Mouse (Mus musculus): ENCODE results near the gene Tjap1. TPM values are rescaled to one million over a fixed set of nuclear protein-coding genes. Genes with fewer than 3 reads are reported as not detected.
A peak's percentile ranks its signal among the peaks of the same experiment; 100 is the strongest.

The Tjap1 gene
- 39.5 and 44.9 TPM in 2 replicates for polyA plus RNA-seq (2015; fragmentation: Nextera tagmentation; extraction: Ambion mirVana)

- H3K36me3 ChIP-seq: peaks cover 21% of the 10 kb centered on the region
- H3K9ac ChIP-seq: peak within 1 kb of the TSS; percentile 68
- peak within 1 kb of the TSS; percentile 70 for H3K4me3 ChIP-seq
- H3K4me1 ChIP-seq (replicated peaks): peaks cover 29% of the 10 kb centered on the region
- H3K27me3 ChIP-seq: no peaks in the 10 kb centered on the region
- no peaks in the 10 kb centered on the region for H3K9me3 ChIP-seq (replicated peaks)
- H3K27ac ChIP-seq: peak within 1 kb of the TSS; percentile 90
- WGBS: under 1% methylated on average over 37 of the region's 37 CpGs
- peak within 1 kb of the TSS; percentile 86 for H3K4me2 ChIP-seq
- ATAC-seq (replicated peaks; ENCODE audit: insufficient number of reproducible peaks, insufficient read depth, low FRiP score, low read depth): peak; percentile 95
These were observed at the start of gene Tjap1 for GRCm38 (mm10) chr17:46282483-46283123. Gene Tjap1 (minus strand): TSS chr17:46283026.

- H3K9ac ChIP-seq: no peak overlapping the region
- peak overlapping the region; percentile 95 for H3K27ac ChIP-seq
- no peaks in the 10 kb centered on the region for H3K36me3 ChIP-seq
- WGBS: 72% methylated on average over 6 of the region's 6 CpGs
- no peaks in the 10 kb centered on the region for H3K27me3 ChIP-seq
- peak overlapping the region; percentile 96 for H3K4me2 ChIP-seq
- H3K4me1 ChIP-seq (replicated peaks): peaks cover 15% of the 10 kb centered on the region
- H3K4me3 ChIP-seq: peak overlapping the region; percentile 85
- H3K9me3 ChIP-seq (replicated peaks): no peaks in the 10 kb centered on the region
- ATAC-seq (replicated peaks; ENCODE audit: insufficient number of reproducible peaks, insufficient read depth, low FRiP score, low read depth): no peak
These were observed 45.9 kb upstream of the Tjap1 start for GRCm38 (mm10) chr17:46328723-46329122.

GRCm38 (mm10) chr17:46327906-46328534 is 45.2 kb upstream of the Tjap1 start, which contains the start of gene Abcc10:
Gene Abcc10 (minus strand): TSS chr17:46328352.
- Histone ChIP-seq H3K9ac (peak within 1 kb of the TSS; percentile 93), H3K4me3 (peak within 1 kb of the TSS; percentile 85)
- peak; percentile 98 for ATAC-seq (replicated peaks; ENCODE audit: insufficient number of reproducible peaks, insufficient read depth, low FRiP score, low read depth)

GRCm38 (mm10) chr17:46327413-46327905 is 44.6 kb upstream of the Tjap1 start:
- H3K4me3 ChIP-seq: peak overlapping the region; percentile 85
- H3K4me1 ChIP-seq (replicated peaks): peaks cover 15% of the 10 kb centered on the region
- H3K36me3 ChIP-seq: peaks cover 4% of the 10 kb centered on the region; the same call in 1 of the 2 replicates
- peak overlapping the region; percentile 96 for H3K4me2 ChIP-seq
- ATAC-seq (replicated peaks; ENCODE audit: insufficient number of reproducible peaks, insufficient read depth, low FRiP score, low read depth): no peak; the same call in 1 of the 2 replicates
- WGBS: 5% methylated on average over 27 of the region's 27 CpGs
- H3K9me3 ChIP-seq (replicated peaks): no peaks in the 10 kb centered on the region
- peak overlapping the region; percentile 93 for H3K9ac ChIP-seq
- peak overlapping the region; percentile 95 for H3K27ac ChIP-seq
- H3K27me3 ChIP-seq: no peaks in the 10 kb centered on the region

More at GRCm38 (mm10) chr17:46327906-46328534, 45.2 kb upstream of the Tjap1 start, which contains the start of gene Abcc10:
- Histone ChIP-seq H3K27me3 (no peaks in the 10 kb centered on the region), H3K4me1 (replicated peaks) (peaks cover 15% of the 10 kb centered on the region), H3K4me2 (peak within 1 kb of the TSS; percentile 96), H3K36me3 (peaks cover 2% of the 10 kb centered on the region; the same call in 1 of the 2 replicates), H3K27ac (peak within 1 kb of the TSS; percentile 95), H3K9me3 (replicated peaks) (no peaks in the 10 kb centered on the region)
- under 1% methylated on average over 40 of the region's 40 CpGs for WGBS

GRCm38 (mm10) chr17:46322046-46322823 is 39.4 kb upstream of the Tjap1 start:
- ATAC-seq (replicated peaks; ENCODE audit: insufficient number of reproducible peaks, insufficient read depth, low FRiP score, low read depth): no peak
- WGBS: 82% methylated on average over 14 of the region's 14 CpGs
- Histone ChIP-seq H3K4me1 (replicated peaks) (peaks cover 4% of the 10 kb centered on the region), H3K4me2 (no peak overlapping the region), H3K9ac (no peak overlapping the region), H3K36me3 (peaks cover 11% of the 10 kb centered on the region; the same call in 1 of the 2 replicates), H3K27ac (no peak overlapping the region), H3K27me3 (no peaks in the 10 kb centered on the region), H3K9me3 (replicated peaks) (no peaks in the 10 kb centered on the region), H3K4me3 (no peak overlapping the region)

DNA sequence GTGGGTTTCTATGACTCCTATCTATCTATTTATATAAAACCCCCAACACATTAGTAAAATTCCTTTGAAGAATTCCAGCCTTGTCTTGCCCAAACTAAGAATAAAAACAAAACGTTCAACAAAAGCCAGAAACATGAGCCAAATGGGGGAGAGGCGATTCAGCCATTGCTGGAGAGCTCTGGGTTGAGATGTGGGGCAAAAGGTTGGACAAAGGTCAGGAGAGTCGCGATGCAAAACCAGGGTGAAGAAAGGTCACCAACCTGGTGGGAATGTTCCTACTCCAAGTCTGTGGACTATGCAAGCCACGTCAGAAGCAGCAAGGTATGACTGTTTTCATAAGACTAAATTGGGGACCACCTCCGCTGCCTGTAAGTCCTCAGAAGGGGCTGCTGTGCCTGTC is 37.7 kb upstream of the Tjap1 start:
- H3K27ac ChIP-seq: no peak overlapping the region
- ATAC-seq (replicated peaks; ENCODE audit: insufficient number of reproducible peaks, insufficient read depth, low FRiP score, low read depth): no peak
- H3K9me3 ChIP-seq (replicated peaks): no peaks in the 10 kb centered on the region
- no peaks in the 10 kb centered on the region for H3K4me1 ChIP-seq (replicated peaks)
- H3K36me3 ChIP-seq: peaks cover 11% of the 10 kb centered on the region; the same call in 1 of the 2 replicates
- 66% methylated on average over 6 of the region's 6 CpGs for WGBS
- H3K27me3 ChIP-seq: no peaks in the 10 kb centered on the region
- no peak overlapping the region for H3K4me3 ChIP-seq
- no peak overlapping the region for H3K4me2 ChIP-seq
- no peak overlapping the region for H3K9ac ChIP-seq

DNA sequence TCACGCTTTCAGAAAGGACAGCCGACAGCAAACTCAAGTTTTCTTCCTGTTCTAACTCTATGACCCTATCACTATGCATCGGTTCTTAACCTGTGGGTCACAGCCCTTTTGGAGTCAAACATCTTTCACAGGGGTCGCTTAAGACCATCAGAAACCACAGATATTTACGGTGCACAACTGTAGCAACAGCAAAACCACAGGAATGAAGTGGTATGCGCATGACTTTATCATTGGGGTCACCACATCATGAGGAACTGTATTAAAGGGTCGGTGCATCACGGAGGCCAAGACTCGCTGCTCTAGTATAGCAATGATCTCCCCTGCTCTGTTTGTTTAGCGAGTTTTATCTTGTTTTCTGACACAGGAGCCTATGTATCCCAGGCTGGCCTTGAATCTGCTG is 33.0 kb upstream of the Tjap1 start:
- no peak overlapping the region for H3K9ac ChIP-seq
- H3K9me3 ChIP-seq (replicated peaks): no peaks in the 10 kb centered on the region
- no peaks in the 10 kb centered on the region for H3K4me1 ChIP-seq (replicated peaks)
- H3K4me3 ChIP-seq: no peak overlapping the region
- no peak for ATAC-seq (replicated peaks; ENCODE audit: insufficient number of reproducible peaks, insufficient read depth, low FRiP score, low read depth)
- WGBS: 83% methylated on average over 10 of the region's 10 CpGs
- H3K36me3 ChIP-seq: no peaks in the 10 kb centered on the region
- no peak overlapping the region for H3K4me2 ChIP-seq
- H3K27me3 ChIP-seq: no peaks in the 10 kb centered on the region
- H3K27ac ChIP-seq: no peak overlapping the region

- no peak overlapping the region for H3K9ac ChIP-seq
- no peaks in the 10 kb centered on the region for H3K36me3 ChIP-seq
- H3K4me1 ChIP-seq (replicated peaks): peaks cover 8% of the 10 kb centered on the region
- ATAC-seq (replicated peaks; ENCODE audit: insufficient number of reproducible peaks, insufficient read depth, low FRiP score, low read depth): no peak
- H3K27ac ChIP-seq: no peak overlapping the region
- H3K27me3 ChIP-seq: no peaks in the 10 kb centered on the region
- no peaks in the 10 kb centered on the region for H3K9me3 ChIP-seq (replicated peaks)
- 83% methylated on average over 9 of the region's 9 CpGs for WGBS
- H3K4me2 ChIP-seq: no peak overlapping the region
- no peak overlapping the region for H3K4me3 ChIP-seq
These were observed 30.4 kb upstream of the Tjap1 start for GRCm38 (mm10) chr17:46313135-46313715.

DNA sequence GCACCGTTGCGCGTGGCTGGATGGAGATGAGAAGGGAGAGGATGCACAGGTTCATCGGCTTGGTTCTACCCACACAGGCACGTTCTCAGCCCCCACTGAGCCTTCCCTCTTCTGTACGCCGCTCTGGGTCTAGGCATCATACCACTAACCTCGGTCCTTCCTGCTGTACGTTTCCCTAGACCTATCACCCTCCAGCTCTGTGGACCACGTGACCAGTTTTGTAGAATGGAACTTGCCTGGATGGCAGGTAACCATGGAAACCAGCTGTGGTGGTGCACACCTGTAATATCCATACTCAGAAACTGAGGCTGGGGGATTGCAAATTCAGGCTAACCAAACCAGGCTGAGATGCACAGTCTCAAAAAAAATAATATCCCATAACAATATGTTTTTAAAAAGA is 27.7 kb upstream of the Tjap1 start:
- Histone ChIP-seq H3K4me3 (no peak overlapping the region), H3K4me1 (replicated peaks) (peaks cover 8% of the 10 kb centered on the region), H3K9ac (no peak overlapping the region), H3K4me2 (no peak overlapping the region), H3K36me3 (no peaks in the 10 kb centered on the region), H3K27ac (no peak overlapping the region), H3K27me3 (no peaks in the 10 kb centered on the region), H3K9me3 (replicated peaks) (no peaks in the 10 kb centered on the region)
- 79% methylated on average over 10 of the region's 10 CpGs for WGBS
- ATAC-seq (replicated peaks; ENCODE audit: insufficient number of reproducible peaks, insufficient read depth, low FRiP score, low read depth): no peak

DNA sequence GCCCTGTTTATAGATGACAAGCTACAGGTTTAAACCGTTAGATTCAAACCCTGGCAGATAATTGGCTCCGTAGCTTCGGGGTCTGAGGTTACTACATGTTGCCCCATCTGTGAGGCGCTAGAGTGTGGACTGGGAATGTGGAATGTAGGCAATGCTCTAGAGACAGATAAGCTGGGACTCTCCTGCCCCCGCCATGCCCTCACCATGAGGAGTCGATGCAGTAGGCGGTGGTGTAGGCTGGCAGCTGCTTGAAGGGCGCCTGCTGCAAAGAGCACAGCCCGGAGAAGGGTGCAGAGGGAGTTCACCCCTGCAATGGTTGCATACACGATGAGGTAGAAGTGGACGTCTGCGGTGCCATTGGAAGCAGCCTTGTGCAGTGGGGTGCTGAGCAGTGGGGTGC is 27.0 kb upstream of the Tjap1 start:
- Histone ChIP-seq H3K4me2 (no peak overlapping the region), H3K9ac (no peak overlapping the region), H3K9me3 (replicated peaks) (no peaks in the 10 kb centered on the region), H3K27me3 (no peaks in the 10 kb centered on the region), H3K27ac (0 out of 2 replicates have a peak overlapping the region, but pooled peaks have one; percentile 35), H3K36me3 (no peaks in the 10 kb centered on the region), H3K4me3 (no peak overlapping the region), H3K4me1 (replicated peaks) (peaks cover 8% of the 10 kb centered on the region)
- 39% methylated on average over 12 of the region's 12 CpGs for WGBS
- ATAC-seq (replicated peaks; ENCODE audit: insufficient number of reproducible peaks, insufficient read depth, low FRiP score, low read depth): peak; percentile 76; the same call in 1 of the 2 replicates

DNA sequence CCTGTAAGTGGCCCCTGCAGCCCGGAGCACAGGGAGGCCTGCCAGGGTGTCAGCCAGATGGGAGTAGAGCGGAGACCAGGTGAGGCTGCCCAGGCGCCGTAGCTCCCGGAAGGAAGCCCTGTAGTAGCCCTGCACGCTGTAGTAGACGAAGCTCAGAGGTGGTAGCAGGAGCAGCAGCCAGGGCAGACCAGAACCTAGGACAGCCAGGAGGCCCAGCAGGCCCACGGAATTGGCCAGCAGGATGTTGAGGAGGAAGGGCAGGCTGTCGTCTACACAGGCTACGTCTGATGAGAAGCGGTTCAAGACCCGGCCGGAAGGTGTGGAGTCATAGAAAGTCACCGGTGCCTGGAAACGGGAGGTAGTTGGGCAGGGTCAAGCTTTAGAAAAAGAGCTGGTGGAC is 24.1 kb upstream of the Tjap1 start:
- Histone ChIP-seq H3K4me3 (no peak overlapping the region), H3K36me3 (no peaks in the 10 kb centered on the region), H3K4me1 (replicated peaks) (peaks cover 8% of the 10 kb centered on the region), H3K4me2 (no peak overlapping the region), H3K9me3 (replicated peaks) (no peaks in the 10 kb centered on the region), H3K9ac (no peak overlapping the region), H3K27me3 (no peaks in the 10 kb centered on the region), H3K27ac (no peak overlapping the region)
- ATAC-seq (replicated peaks; ENCODE audit: insufficient number of reproducible peaks, insufficient read depth, low FRiP score, low read depth): no peak
- 91% methylated on average over 15 of the region's 15 CpGs for WGBS

Data from heart, embryonic 15.5 days (tissue).